Mouse (Mus musculus) liver, adult 2 months (tissue): ENCODE results near the gene Sirpa. TPM values are rescaled to one million over a fixed set of nuclear protein-coding genes. Genes with fewer than 3 reads are reported as not detected.

Experiments used
- DNase-seq: peaks from one replicate; pipeline ENCODE4 v3.0.0-alpha.2; 2011; ENCODE audit warnings: low read depth, low spot score; ENCODE audit errors: extremely low read depth
- H3K27ac ChIP-seq: fragments of 200-500 bp; replicated peaks from 2 replicates; pipeline ENCODE4 v1.5.1; 2012; ENCODE audit warnings: low read depth, mild to moderate bottlenecking, control low read depth, inconsistent platforms, low read length; ENCODE audit not compliant: insufficient read depth
- H3K27me3 ChIP-seq: fragments of 200-500 bp; 2 replicates; pipeline ENCODE4 v1.6.1; 2012; ENCODE audit warnings: mild to moderate bottlenecking, moderate library complexity, low read length, inconsistent platforms; ENCODE audit not compliant: control insufficient read depth, insufficient read depth
- H3K36me3 ChIP-seq: fragments of 200-500 bp; 2 replicates; pipeline ENCODE4 v1.6.1; 2012; ENCODE audit warnings: low read length, inconsistent platforms; ENCODE audit not compliant: control insufficient read depth, insufficient read depth
- H3K4me1 ChIP-seq: fragments of 200-500 bp; 2 replicates; pipeline ENCODE4 v1.6.1; 2011; ENCODE audit warnings: low read length; ENCODE audit not compliant: control insufficient read depth, insufficient read depth
- H3K4me3 ChIP-seq: fragments of 200-500 bp; 2 replicates; pipeline ENCODE4 v1.5.1; 2011; ENCODE audit warnings: low read depth, mild to moderate bottlenecking, control low read depth, low read length, moderate library complexity; ENCODE audit not compliant: insufficient read depth
- H3K79me2 ChIP-seq: fragments of 200-500 bp; 2 replicates; pipeline ENCODE4 v1.6.1; 2012; ENCODE audit warnings: inconsistent platforms, mild to moderate bottlenecking, low read length, moderate library complexity; ENCODE audit not compliant: control insufficient read depth, insufficient read depth
- H3K9ac ChIP-seq: fragments of 200-500 bp; 2 replicates; pipeline ENCODE4 v1.6.1; 2012; ENCODE audit warnings: low read depth, mild to moderate bottlenecking, control low read depth, inconsistent platforms, low read length
- CTCF ChIP-seq: fragments of 200-500 bp; IDR thresholded peaks from 2 replicates; pipeline ENCODE4 v1.5.1; 2011; ENCODE audit warnings: low read depth, low read length, control low read depth
- POLR2A ChIP-seq: fragments of 200-500 bp; IDR thresholded peaks from 2 replicates; pipeline ENCODE4 v1.6.1; 2011; ENCODE audit warnings: low read length, control low read depth; ENCODE audit not compliant: insufficient read depth; ENCODE audit errors: extremely low read depth
- WGBS: fragments of 180-500 bp; shearing (Covaris S2); methylation state at CpG from one replicate; pipeline ENCODE4 v1.1.7; 2018; 5-methylcytosine and 5-hydroxymethylcytosine counted together
- polyA plus RNA-seq: library from polyadenylated mRNA; depleted of rRNA; stranded (reverse); fragments of >200 nt; gene quantifications from 2 replicates; pipeline ENCODE4 v1.2.3, GENCODE M21; 2012
- total RNA-seq: library from RNA; depleted of rRNA; stranded (reverse); fragments of >200 nt; gene quantifications from 2 replicates; pipeline ENCODE4 v1.2.3, GENCODE M21; 2014

The Sirpa gene
- total and polyA plus RNA-seq, 2 experiments = 12.4 to 13.1 TPM

- WGBS = 66% methylated on average over 6 of the region's 6 CpGs
- no peak for DNase-seq
- Histone ChIP-seq H3K79me2 (no peaks in the 10 kb centered on the region), H3K4me3 (no peak overlapping the region), H3K27ac (no peak overlapping the region), H3K4me1 (no peaks in the 10 kb centered on the region), H3K27me3 (no peaks in the 10 kb centered on the region), H3K36me3 (no peaks in the 10 kb centered on the region), H3K9ac (no peak overlapping the region)
- TF ChIP-seq CTCF (no peak), POLR2A (no peak)
These were observed 32.3 kb downstream of the Sirpa start for GRCm38 (mm10) chr2:129624956-129625355.

- Histone ChIP-seq H3K36me3 (no peaks in the 10 kb centered on the region), H3K27ac (no peak overlapping the region), H3K4me1 (no peaks in the 10 kb centered on the region), H3K27me3 (no peaks in the 10 kb centered on the region), H3K4me3 (no peak overlapping the region), H3K9ac (no peak overlapping the region), H3K79me2 (no peaks in the 10 kb centered on the region)
- 87% methylated on average over 4 of the region's 4 CpGs for WGBS
- no peak for DNase-seq
- TF ChIP-seq POLR2A = no peak
These were observed 33.2 kb downstream of the Sirpa start for GRCm38 (mm10) chr2:129625845-129626244.

- Histone ChIP-seq H3K9ac (no peak overlapping the region), H3K36me3 (no peaks in the 10 kb centered on the region), H3K4me3 (no peak overlapping the region), H3K79me2 (no peaks in the 10 kb centered on the region), H3K27me3 (no peaks in the 10 kb centered on the region), H3K4me1 (no peaks in the 10 kb centered on the region), H3K27ac (no peak overlapping the region)
- TF ChIP-seq POLR2A = no peak
- TF ChIP-seq CTCF = no peak
- no peak for DNase-seq
- WGBS = 95% methylated on average over 4 of the region's 4 CpGs
These were observed 34.0 kb downstream of the Sirpa start for GRCm38 (mm10) chr2:129626621-129627061.

GRCm38 (mm10) chr2:129627133-129627532, 34.5 kb downstream of the Sirpa start:
- WGBS = 97% methylated on average over 5 of the region's 5 CpGs
- no peaks in the 10 kb centered on the region for H3K79me2 ChIP-seq
- no peak for TF ChIP-seq POLR2A
- TF ChIP-seq CTCF = no peak
- H3K27me3 ChIP-seq = no peaks in the 10 kb centered on the region
- H3K4me3 ChIP-seq = no peak overlapping the region
- no peaks in the 10 kb centered on the region for H3K36me3 ChIP-seq
- no peaks in the 10 kb centered on the region for H3K4me1 ChIP-seq
- no peak overlapping the region for H3K9ac ChIP-seq
- no peak overlapping the region for H3K27ac ChIP-seq
- no peak for DNase-seq

- no peak overlapping the region for H3K4me3 ChIP-seq
- H3K79me2 ChIP-seq = no peaks in the 10 kb centered on the region
- no peak for DNase-seq
- no peaks in the 10 kb centered on the region for H3K27me3 ChIP-seq
- TF ChIP-seq CTCF = no peak
- TF ChIP-seq POLR2A = no peak
- no peaks in the 10 kb centered on the region for H3K4me1 ChIP-seq
- 90% methylated on average over 13 of the region's 13 CpGs for WGBS
- no peak overlapping the region for H3K9ac ChIP-seq
- no peaks in the 10 kb centered on the region for H3K36me3 ChIP-seq
- no peak overlapping the region for H3K27ac ChIP-seq
These were observed 35.2 kb downstream of the Sirpa start for GRCm38 (mm10) chr2:129627811-129628210.

GRCm38 (mm10) chr2:129628456-129629185, 36.0 kb downstream of the Sirpa start:
- Histone ChIP-seq H3K27ac (no peak overlapping the region), H3K36me3 (no peaks in the 10 kb centered on the region), H3K27me3 (no peaks in the 10 kb centered on the region), H3K9ac (no peak overlapping the region), H3K4me1 (0 out of 2 replicates have a peak, but pooled peaks cover 2% of the 10 kb centered on the region), H3K4me3 (no peak overlapping the region), H3K79me2 (no peaks in the 10 kb centered on the region)
- TF ChIP-seq POLR2A = no peak
- TF ChIP-seq CTCF = no peak
- 91% methylated on average over 6 of the region's 6 CpGs for WGBS
- no peak for DNase-seq
